Mouse (Mus musculus) adrenal gland (tissue): ENCODE data around the gene Fam196b.

Source experiments
- intact Hi-C: fragments of 180-260 bp; cut with DNase I; formaldehyde crosslinking; loops from one replicate; pipeline ENCODE4 v1.15.1; 2025

The Fam196b gene

DNA sequence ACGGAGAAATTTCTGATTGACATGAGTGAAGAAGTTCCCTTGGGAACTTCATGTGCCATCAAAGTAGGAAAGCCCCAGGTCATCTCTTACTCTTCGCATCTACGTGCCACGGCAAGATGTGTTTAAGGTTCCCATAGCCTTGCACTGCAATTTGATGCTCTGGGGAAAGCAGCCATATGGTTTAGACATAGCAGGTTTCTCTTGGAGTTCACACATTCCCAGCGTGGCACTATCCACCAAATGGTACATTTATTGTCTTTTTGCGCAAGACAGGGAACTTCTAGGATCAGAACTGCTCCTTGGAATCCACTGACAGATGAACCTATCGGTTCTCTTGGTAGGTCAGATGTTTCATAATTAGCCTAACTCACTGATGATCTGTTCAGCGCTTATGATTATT is 86.7 kb downstream of the Fam196b start:
- intact Hi-C loops, result no loop called here

- intact Hi-C loops, result no loop called here
These were observed 90.7 kb downstream of the Fam196b start for GRCm38 (mm10) chr11:34405311-34405710.

- intact Hi-C loops, result no loop called here
These were observed 91.7 kb downstream of the Fam196b start for GRCm38 (mm10) chr11:34406309-34406708.

- intact Hi-C loops, result no loop called here
These were observed 92.2 kb downstream of the Fam196b start for GRCm38 (mm10) chr11:34406850-34407249.

DNA sequence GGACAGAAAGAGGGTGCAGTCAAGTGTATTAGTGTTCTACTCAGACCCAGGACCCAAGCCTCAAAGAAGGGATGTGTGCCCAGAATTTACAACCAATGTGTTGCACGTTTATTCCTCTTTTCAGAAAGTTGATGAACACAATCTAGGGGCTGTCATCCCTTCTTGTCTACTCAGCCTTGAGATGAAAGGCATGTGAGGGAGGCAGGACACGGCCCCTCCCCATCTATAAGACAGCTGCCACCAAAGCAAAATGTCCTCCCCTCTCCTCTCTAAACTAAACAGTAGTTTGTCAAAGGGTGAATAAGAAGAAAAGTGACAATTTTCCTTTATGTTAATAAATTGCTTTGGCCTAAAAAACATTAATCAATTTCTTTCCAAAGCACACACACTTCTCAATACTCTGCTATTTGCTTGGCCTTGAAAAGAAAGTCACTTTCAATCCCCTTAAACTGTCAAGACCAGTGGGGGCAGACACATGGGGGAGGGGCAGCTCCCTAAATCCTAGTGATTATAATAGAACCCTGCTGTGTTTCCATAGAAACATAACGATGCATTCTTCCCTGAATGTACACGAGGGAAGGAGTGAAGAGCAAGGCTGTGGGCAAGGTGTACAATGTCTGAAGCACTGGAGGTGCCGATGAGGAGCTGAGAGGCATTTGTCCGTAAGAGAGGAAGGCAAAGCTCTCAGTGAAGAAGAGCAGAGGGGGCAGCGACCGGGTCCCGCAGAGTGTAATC is 101.4 kb downstream of the Fam196b start:
- intact Hi-C loops, result no loop called here

GRCm38 (mm10) chr11:34416619-34416979 is 102.0 kb downstream of the Fam196b start:
- intact Hi-C loops, result no loop called here

GRCm38 (mm10) chr11:34421061-34421460 is 106.4 kb downstream of the Fam196b start:
- intact Hi-C loops, result no loop called here

DNA sequence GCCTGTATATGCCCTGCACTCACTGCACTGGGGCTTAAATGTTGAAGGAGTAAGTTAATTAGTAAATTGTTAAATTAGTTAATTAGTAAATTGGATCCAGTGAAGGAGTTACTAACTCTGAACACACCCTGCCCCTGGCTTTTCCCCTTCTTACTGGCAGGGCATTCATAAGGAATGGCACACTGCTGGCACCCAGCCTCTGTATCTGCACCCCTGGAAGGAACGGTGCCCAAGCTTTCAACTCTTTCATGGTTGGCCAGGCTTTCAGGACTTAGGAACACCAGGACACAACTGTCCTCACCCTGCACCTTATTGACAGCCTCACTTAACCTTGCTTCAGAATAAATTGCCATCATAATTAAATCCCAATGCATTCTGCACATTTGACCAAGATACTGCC is 109.9 kb downstream of the Fam196b start:
- intact Hi-C loops, result no loop called here

- intact Hi-C loops, result no loop called here
These were observed 112.6 kb downstream of the Fam196b start for GRCm38 (mm10) chr11:34427212-34427611.

GRCm38 (mm10) chr11:34430940-34431339 is 116.3 kb downstream of the Fam196b start:
- intact Hi-C loops, result no loop called here

DNA sequence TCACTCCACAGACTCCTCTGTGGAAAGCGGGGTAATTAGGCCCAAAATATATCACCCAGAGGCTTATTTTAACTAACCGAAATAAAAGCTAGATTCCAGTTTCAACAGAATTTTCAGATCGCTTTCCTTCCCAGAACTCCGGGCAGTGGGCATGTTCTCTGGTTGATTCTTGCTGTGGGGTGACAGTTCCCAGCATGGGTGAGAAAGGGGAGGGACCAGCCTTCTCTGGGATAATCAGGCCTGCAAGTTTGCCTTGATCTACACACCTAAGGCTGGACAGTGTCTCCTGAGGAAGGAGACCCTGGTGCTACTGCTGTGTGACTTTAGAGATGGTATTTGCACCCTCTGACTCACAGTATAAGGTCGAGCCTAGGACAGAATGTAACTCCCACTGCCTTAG is 116.7 kb downstream of the Fam196b start:
- intact Hi-C loops, result no loop called here

DNA sequence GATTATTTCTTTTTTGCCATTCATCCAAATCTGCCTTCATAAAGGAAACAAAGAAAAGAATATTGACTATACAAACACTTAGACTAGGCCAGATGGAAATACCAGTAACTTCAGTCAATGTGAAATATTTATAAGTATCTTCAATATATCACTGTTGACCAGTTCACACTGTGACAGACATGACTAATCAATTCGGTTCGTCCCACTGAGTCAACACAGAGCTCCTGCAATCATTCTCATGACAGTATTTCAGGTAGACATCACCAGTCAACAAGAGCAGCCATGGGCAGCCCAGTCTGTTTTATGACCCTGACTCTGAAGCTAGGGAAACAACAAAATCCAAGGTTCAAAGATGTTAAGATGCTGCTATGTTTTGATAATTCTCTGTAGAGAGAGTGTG is 117.4 kb downstream of the Fam196b start:
- intact Hi-C loops, result no loop called here

GRCm38 (mm10) chr11:34437446-34437845 is 122.8 kb downstream of the Fam196b start:
- intact Hi-C loops, result no loop called here

DNA sequence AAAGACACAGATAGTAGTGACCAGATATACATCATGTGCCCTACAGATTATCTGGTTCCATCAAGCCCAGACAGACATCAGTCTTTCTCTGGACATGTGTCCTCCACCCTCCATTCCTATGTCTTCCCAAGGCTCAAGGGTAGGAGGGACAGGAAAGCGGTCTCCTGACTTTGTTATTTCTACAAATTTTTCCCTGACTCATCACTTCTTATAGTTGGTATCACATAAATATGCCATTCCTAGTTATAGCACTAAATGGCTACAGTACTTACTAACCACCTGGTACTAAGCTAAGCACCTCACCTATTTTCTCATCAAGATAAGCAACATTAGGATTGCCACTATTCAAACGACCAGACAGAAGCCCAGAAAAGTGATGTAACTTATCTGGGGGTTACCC is 123.8 kb downstream of the Fam196b start:
- intact Hi-C loops, result no loop called here

DNA sequence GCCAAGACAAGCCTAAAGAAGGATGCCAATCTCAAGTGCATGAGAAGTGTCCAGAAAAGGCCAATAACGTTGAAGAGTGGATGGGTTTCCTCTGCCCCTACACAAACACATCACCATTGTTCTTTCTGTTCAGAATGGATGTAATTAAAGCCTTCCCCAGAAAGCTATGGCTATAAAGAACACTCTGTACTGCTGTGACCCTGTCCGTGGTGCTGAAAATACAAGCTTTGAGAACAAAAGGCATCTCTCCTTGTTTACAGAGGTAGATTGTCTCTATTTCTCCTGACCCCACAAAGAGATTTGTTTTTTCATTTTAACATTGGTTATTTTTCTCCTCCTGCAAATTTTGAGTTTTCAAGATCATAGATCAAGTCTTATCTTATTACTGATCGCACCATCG is 133.3 kb downstream of the Fam196b start:
- intact Hi-C loops, result no loop called here

GRCm38 (mm10) chr11:34449944-34450343 is 135.3 kb downstream of the Fam196b start:
- intact Hi-C loops, result no loop called here

DNA sequence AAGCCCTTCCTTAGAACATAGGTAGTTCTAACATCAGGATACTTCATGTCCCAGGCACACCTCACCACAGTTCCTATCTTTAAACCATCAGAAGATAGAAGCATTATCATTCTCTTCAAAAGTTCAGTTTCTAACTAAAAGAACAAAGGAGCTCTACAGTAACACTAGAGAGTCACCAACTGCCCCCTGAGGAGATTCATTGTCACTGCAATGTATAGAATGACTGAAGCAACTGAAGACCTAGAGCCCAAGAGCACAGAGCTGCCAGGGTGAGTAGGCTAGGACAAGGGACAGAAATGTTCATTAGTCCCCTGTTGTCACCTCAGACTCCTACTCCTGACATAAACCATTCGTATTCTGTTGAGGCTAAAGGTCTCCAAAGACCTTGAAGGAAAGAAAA is 152.4 kb downstream of the Fam196b start:
- intact Hi-C loops, result no loop called here

DNA sequence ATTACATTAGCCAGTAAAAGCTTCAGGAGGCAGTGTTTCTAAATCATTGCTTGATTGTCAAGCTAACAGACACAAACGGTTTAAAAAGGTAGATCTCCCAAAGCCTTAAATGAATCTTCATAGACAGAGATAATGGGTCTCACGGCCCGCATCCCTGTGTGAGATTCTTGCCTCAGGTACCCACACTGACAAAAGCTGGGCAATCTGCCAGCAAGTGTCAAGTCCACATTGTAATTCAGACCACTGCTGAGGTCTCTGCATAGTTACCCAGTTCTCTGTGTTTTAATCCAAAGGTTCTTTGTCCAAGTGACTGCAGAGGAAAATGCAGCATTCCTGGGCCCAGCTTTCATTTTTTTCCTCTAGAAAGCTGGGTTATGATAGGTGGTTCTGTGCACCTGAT is 153.9 kb downstream of the Fam196b start:
- intact Hi-C loops, result no loop called here

GRCm38 (mm10) chr11:34469792-34470191 is 155.2 kb downstream of the Fam196b start:
- intact Hi-C loops, result no loop called here
